Mouse (Mus musculus): ENCODE results near the gene Tmem207. TPM values are rescaled to one million over a fixed set of nuclear protein-coding genes. Genes with fewer than 3 reads are reported as not detected.

Gene Tmem207
- total RNA-seq, 2 experiments from 2014 or later = not detected

DNA sequence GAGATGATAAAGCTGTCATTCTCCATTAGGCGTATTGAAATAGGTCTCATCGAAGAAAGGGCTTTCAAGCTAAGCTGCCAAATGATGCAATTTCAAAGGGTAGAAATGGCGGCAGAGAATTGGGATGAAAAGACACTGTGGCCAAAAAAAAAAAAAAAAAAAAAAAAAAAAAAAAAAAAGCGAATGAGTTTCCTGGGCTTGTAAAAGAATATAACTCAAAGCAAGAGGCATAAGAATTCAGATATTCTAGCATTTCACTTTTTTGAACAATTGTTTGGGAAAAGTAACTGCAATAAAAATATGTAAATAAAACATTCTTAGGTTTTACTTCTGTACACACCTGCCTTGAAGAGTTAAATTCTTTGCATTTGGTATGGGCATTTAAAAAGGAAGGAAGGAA lies 60.0 kb downstream of the Tmem207 start:
- no peak for ATAC-seq (replicated peaks; ENCODE audit: low FRiP score, poor library complexity, severe bottlenecking)

DNA sequence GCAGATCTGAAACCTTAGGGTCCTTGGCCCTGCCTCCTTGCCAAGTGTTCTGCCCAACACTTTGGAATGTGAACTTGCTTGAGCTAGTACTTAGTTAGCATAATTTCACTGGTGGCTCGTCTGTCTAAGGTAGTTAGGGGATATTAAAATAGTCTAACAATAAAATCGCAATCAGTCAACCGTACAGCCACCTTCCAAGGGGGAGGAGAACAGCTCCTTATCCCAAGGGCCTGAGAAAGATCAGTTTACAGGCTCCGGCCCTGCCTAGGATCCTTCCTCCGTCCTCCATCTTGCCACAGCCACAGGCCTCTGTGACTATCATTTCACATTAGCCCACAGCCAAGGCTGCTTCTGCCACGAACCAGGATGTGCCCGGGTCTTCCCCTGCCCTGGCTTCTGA lies 63.7 kb downstream of the Tmem207 start, which contains the start of gene Cldn16:
Cldn16 (plus strand) TSS at position 301 of the 400 bp plus-strand sequence.
- ATAC-seq (replicated peaks; ENCODE audit: low FRiP score, poor library complexity, severe bottlenecking) = no peak

DNA sequence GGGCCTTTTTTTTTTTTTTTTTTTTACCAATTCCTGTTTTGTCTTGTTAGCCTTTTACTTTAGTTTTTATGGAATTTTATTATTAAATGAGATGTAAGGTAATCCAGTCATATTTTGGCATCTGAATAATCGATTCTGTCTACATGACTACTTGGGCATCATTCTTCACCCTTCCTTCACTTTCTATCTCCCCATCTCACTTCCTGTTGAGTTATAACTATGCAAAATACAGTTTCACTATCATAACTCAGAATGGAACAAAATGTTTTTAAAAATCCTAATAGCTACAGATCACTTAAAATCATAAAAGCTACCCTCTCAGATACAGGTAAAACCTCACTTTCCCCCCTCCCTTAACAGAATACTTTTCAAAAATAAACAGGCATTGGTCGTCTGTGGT lies 70.4 kb downstream of the Tmem207 start:
- ATAC-seq (replicated peaks; ENCODE audit: low FRiP score, poor library complexity, severe bottlenecking) = no peak

DNA sequence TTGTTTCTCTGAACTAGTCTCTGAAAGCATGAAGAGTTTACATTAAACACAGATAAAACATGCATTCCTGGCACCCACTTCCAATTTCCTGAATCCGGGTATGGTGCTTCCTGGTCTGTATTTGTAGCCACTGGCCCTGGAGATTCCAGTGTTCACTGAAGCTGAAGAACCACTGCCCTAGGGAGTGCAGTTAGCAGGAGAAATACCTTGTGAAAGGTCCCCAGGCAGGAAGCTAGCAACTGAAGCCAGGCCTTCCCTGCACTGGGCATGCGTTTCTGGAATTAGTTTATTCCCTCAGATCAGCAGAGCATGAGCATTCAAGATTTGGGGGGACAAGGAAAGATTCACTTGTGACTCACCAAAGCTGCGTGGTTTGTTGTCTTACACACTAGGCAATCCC lies 72.4 kb downstream of the Tmem207 start:
- ATAC-seq (replicated peaks; ENCODE audit: low FRiP score, poor library complexity, severe bottlenecking) = no peak

Other genes with a start within 250 kb of the Tmem207 start
- gene Cldn1, start 154.9 kb downstream of the Tmem207 start, total RNA-seq (2015; ENCODE audit: low replicate concordance) = 0.42 and 0.72 TPM in 2 replicates
- gene Cldn1, start 154.9 kb downstream of the Tmem207 start, total RNA-seq (2017; ENCODE audit: low replicate concordance) = 1.2 TPM in 1 of 2 replicates, not detected in the other
- not detected in 2 replicates for gene Cldn16, start 63.6 kb downstream of the Tmem207 start, total RNA-seq (2015; ENCODE audit: low replicate concordance)
- gene Cldn16, start 63.6 kb downstream of the Tmem207 start, total RNA-seq (2017; ENCODE audit: low replicate concordance) = not detected in 2 replicates
- gene Il1rap, start 54.9 kb upstream of the Tmem207 start, total RNA-seq (2015; ENCODE audit: low replicate concordance) = 2.5 and 4.3 TPM in 2 replicates
- gene Il1rap, start 54.9 kb upstream of the Tmem207 start, total RNA-seq (2017; ENCODE audit: low replicate concordance) = 0.98 and 1.3 TPM in 2 replicates

Data from erythroid progenitor cell, adult 5-6 weeks (primary cell).